Mouse (Mus musculus): ENCODE results near the gene Sdccag8. TPM values are rescaled to one million over a fixed set of nuclear protein-coding genes. Genes with fewer than 3 reads are reported as not detected.
"Not testable (repeated sequence)": the region's sequence is repeated elsewhere in the genome, so short reads cannot be mapped to it uniquely, and the experiment has no call there.

Sdccag8 gene
- polyA plus RNA-seq, 1 experiment from 2014 or later, result 18.2 TPM

- Histone ChIP-seq H3K36me3 (ENCODE audit: control insufficient read depth, insufficient read depth, low read length) (peaks cover 4% of the 10 kb centered on the region; the same call in 1 of the 2 replicates), H3K4me1 (ENCODE audit: control insufficient read depth, insufficient read depth, low read length) (0 out of 2 replicates have a peak, but pooled peaks cover 5% of the 10 kb centered on the region), H3K9me3 (ENCODE audit: control insufficient read depth, low read length) (no peaks in the 10 kb centered on the region), H3K27ac (replicated peaks; ENCODE audit: low read depth, low read length) (no peak overlapping the region), H3K4me3 (ENCODE audit: low read depth, low read length) (no peak overlapping the region), H3K27me3 (replicated peaks; ENCODE audit: control insufficient read depth, insufficient read depth, low read length) (no peaks in the 10 kb centered on the region), H3K4me2 (ENCODE audit: low read depth, low read length) (no peak overlapping the region), H3K9ac (ENCODE audit: low read depth, low read length) (no peak overlapping the region)
- DNase-seq (ENCODE audit: low spot score) (no peak), ATAC-seq (ENCODE audit: low read depth) (no peak)
- 67% methylated on average over 8 of the region's 8 CpGs for WGBS
Measured at GRCm38 (mm10) chr1:176832607-176833006, 18.1 kb downstream of the Sdccag8 start.

- Histone ChIP-seq H3K36me3 (ENCODE audit: control insufficient read depth, insufficient read depth, low read length) (peaks cover 4% of the 10 kb centered on the region; the same call in 1 of the 2 replicates), H3K4me1 (ENCODE audit: control insufficient read depth, insufficient read depth, low read length) (0 out of 2 replicates have a peak, but pooled peaks cover 5% of the 10 kb centered on the region), H3K9me3 (ENCODE audit: control insufficient read depth, low read length) (no peaks in the 10 kb centered on the region), H3K9ac (ENCODE audit: low read depth, low read length) (no peak overlapping the region), H3K27me3 (replicated peaks; ENCODE audit: control insufficient read depth, insufficient read depth, low read length) (no peaks in the 10 kb centered on the region), H3K4me2 (ENCODE audit: low read depth, low read length) (no peak overlapping the region), H3K27ac (replicated peaks; ENCODE audit: low read depth, low read length) (peak overlapping the region; percentile 39; the same call in 1 of the 2 replicates), H3K4me3 (ENCODE audit: low read depth, low read length) (no peak overlapping the region)
- ATAC-seq (ENCODE audit: low read depth) (no peak), DNase-seq (ENCODE audit: low spot score) (no peak)
Measured at GRCm38 (mm10) chr1:176833257-176833656, 18.8 kb downstream of the Sdccag8 start.

GRCm38 (mm10) chr1:176833948-176834347, 19.5 kb downstream of the Sdccag8 start:
- Histone ChIP-seq H3K27me3 (replicated peaks; ENCODE audit: control insufficient read depth, insufficient read depth, low read length) (no peaks in the 10 kb centered on the region), H3K36me3 (ENCODE audit: control insufficient read depth, insufficient read depth, low read length) (peaks cover under 1% of the 10 kb centered on the region; the same call in 1 of the 2 replicates), H3K9me3 (ENCODE audit: control insufficient read depth, low read length) (no peaks in the 10 kb centered on the region), H3K27ac (replicated peaks; ENCODE audit: low read depth, low read length) (no peak overlapping the region), H3K4me3 (ENCODE audit: low read depth, low read length) (no peak overlapping the region), H3K4me1 (ENCODE audit: control insufficient read depth, insufficient read depth, low read length) (0 out of 2 replicates have a peak, but pooled peaks cover 5% of the 10 kb centered on the region), H3K9ac (ENCODE audit: low read depth, low read length) (no peak overlapping the region), H3K4me2 (ENCODE audit: low read depth, low read length) (no peak overlapping the region)
- 60% methylated on average over 3 of the region's 3 CpGs for WGBS
- ATAC-seq (ENCODE audit: low read depth) (no peak), DNase-seq (ENCODE audit: low spot score) (peak; percentile 54)

GRCm38 (mm10) chr1:176834880-176835279, 20.4 kb downstream of the Sdccag8 start:
- WGBS, result 43% methylated on average over 6 of the region's 6 CpGs
- no peak overlapping the region for H3K9ac ChIP-seq (ENCODE audit: low read depth, low read length)
- peak overlapping the region; percentile 79 for H3K4me2 ChIP-seq (ENCODE audit: low read depth, low read length)
- no peaks in the 10 kb centered on the region for H3K36me3 ChIP-seq (ENCODE audit: control insufficient read depth, insufficient read depth, low read length)
- ATAC-seq (ENCODE audit: low read depth) (peak; percentile 55; the same call in 1 of the 2 replicates), DNase-seq (ENCODE audit: low spot score) (peak; percentile 59)
- no peak overlapping the region for H3K27ac ChIP-seq (replicated peaks; ENCODE audit: low read depth, low read length)
- 0 out of 2 replicates have a peak, but pooled peaks cover 5% of the 10 kb centered on the region for H3K4me1 ChIP-seq (ENCODE audit: control insufficient read depth, insufficient read depth, low read length)
- H3K4me3 ChIP-seq (ENCODE audit: low read depth, low read length), result peak overlapping the region; percentile 42
- H3K27me3 ChIP-seq (replicated peaks; ENCODE audit: control insufficient read depth, insufficient read depth, low read length), result no peaks in the 10 kb centered on the region
- H3K9me3 ChIP-seq (ENCODE audit: control insufficient read depth, low read length), result no peaks in the 10 kb centered on the region

GRCm38 (mm10) chr1:176835501-176836294, 21.2 kb downstream of the Sdccag8 start:
- no peak for DNase-seq (ENCODE audit: low spot score)
- peak; percentile 68 for ATAC-seq (ENCODE audit: low read depth)
- H3K9me3 ChIP-seq (ENCODE audit: control insufficient read depth, low read length), result no peaks in the 10 kb centered on the region
- H3K9ac ChIP-seq (ENCODE audit: low read depth, low read length), result peak overlapping the region; percentile 54
- H3K27ac ChIP-seq (replicated peaks; ENCODE audit: low read depth, low read length), result no peak overlapping the region
- H3K4me3 ChIP-seq (ENCODE audit: low read depth, low read length), result peak overlapping the region; percentile 42
- H3K36me3 ChIP-seq (ENCODE audit: control insufficient read depth, insufficient read depth, low read length), result 0 out of 2 replicates have a peak, but pooled peaks cover 4% of the 10 kb centered on the region
- 5% methylated on average over 33 of the region's 41 CpGs for WGBS
- H3K4me2 ChIP-seq (ENCODE audit: low read depth, low read length), result peak overlapping the region; percentile 79
- H3K27me3 ChIP-seq (replicated peaks; ENCODE audit: control insufficient read depth, insufficient read depth, low read length), result no peaks in the 10 kb centered on the region
- H3K4me1 ChIP-seq (ENCODE audit: control insufficient read depth, insufficient read depth, low read length), result 0 out of 2 replicates have a peak, but pooled peaks cover 5% of the 10 kb centered on the region

GRCm38 (mm10) chr1:176836562-176836961, 22.1 kb downstream of the Sdccag8 start:
- not testable (repeated sequence) for H3K9ac ChIP-seq (ENCODE audit: low read depth, low read length); ATAC-seq (ENCODE audit: low read depth); H3K9me3 ChIP-seq (ENCODE audit: control insufficient read depth, low read length); DNase-seq (ENCODE audit: low spot score); H3K4me3 ChIP-seq (ENCODE audit: low read depth, low read length); H3K4me1 ChIP-seq (ENCODE audit: control insufficient read depth, insufficient read depth, low read length); H3K27me3 ChIP-seq (replicated peaks; ENCODE audit: control insufficient read depth, insufficient read depth, low read length); H3K4me2 ChIP-seq (ENCODE audit: low read depth, low read length); H3K27ac ChIP-seq (replicated peaks; ENCODE audit: low read depth, low read length)
- H3K36me3 ChIP-seq (ENCODE audit: control insufficient read depth, insufficient read depth, low read length), result 0 out of 2 replicates have a peak, but pooled peaks cover 10% of the 10 kb centered on the region
- WGBS, result 72% methylated on average over 7 of the region's 7 CpGs

GRCm38 (mm10) chr1:176845082-176845977, 30.9 kb downstream of the Sdccag8 start:
- 76% methylated on average over 17 of the region's 17 CpGs for WGBS
- Histone ChIP-seq H3K4me2 (ENCODE audit: low read depth, low read length) (no peak overlapping the region), H3K27ac (replicated peaks; ENCODE audit: low read depth, low read length) (no peak overlapping the region), H3K27me3 (replicated peaks; ENCODE audit: control insufficient read depth, insufficient read depth, low read length) (no peaks in the 10 kb centered on the region), H3K36me3 (ENCODE audit: control insufficient read depth, insufficient read depth, low read length) (peaks cover 28% of the 10 kb centered on the region), H3K4me1 (ENCODE audit: control insufficient read depth, insufficient read depth, low read length) (no peaks in the 10 kb centered on the region; the same call in 1 of the 2 replicates), H3K4me3 (ENCODE audit: low read depth, low read length) (no peak overlapping the region), H3K9ac (ENCODE audit: low read depth, low read length) (no peak overlapping the region), H3K9me3 (ENCODE audit: control insufficient read depth, low read length) (no peaks in the 10 kb centered on the region)
- ATAC-seq (ENCODE audit: low read depth) (no peak), DNase-seq (ENCODE audit: low spot score) (no peak)

GRCm38 (mm10) chr1:176847118-176847859, 32.8 kb downstream of the Sdccag8 start:
- no peak overlapping the region for H3K4me2 ChIP-seq (ENCODE audit: low read depth, low read length)
- DNase-seq (ENCODE audit: low spot score), result no peak
- H3K9ac ChIP-seq (ENCODE audit: low read depth, low read length), result no peak overlapping the region
- H3K27ac ChIP-seq (replicated peaks; ENCODE audit: low read depth, low read length), result no peak overlapping the region
- peaks cover 1% of the 10 kb centered on the region for H3K9me3 ChIP-seq (ENCODE audit: control insufficient read depth, low read length)
- H3K36me3 ChIP-seq (ENCODE audit: control insufficient read depth, insufficient read depth, low read length), result peaks cover 24% of the 10 kb centered on the region
- no peak for ATAC-seq (ENCODE audit: low read depth)
- no peak overlapping the region for H3K4me3 ChIP-seq (ENCODE audit: low read depth, low read length)
- no peaks in the 10 kb centered on the region; the same call in 1 of the 2 replicates for H3K4me1 ChIP-seq (ENCODE audit: control insufficient read depth, insufficient read depth, low read length)
- WGBS, result 77% methylated on average over 10 of the region's 10 CpGs
- no peaks in the 10 kb centered on the region for H3K27me3 ChIP-seq (replicated peaks; ENCODE audit: control insufficient read depth, insufficient read depth, low read length)
